Mouse (Mus musculus) megakaryocyte-erythroid progenitor cell, adult 5-6 weeks (primary cell): ENCODE results near the gene 4930451I11Rik. TPM values are rescaled to one million over a fixed set of nuclear protein-coding genes. Genes with fewer than 3 reads are reported as not detected.

ENCODE experiments used
- ATAC-seq: replicated peaks from 2 replicates; pipeline ENCODE4 v1.8.0; 2016; ENCODE audit warnings: mild to moderate bottlenecking, inconsistent platforms; ENCODE audit not compliant: severe bottlenecking, poor library complexity, low FRiP score, low TSS enrichment
- total RNA-seq, 2 experiments: library from RNA; stranded (forward) in 1 of 2; stranded (reverse) in 1 of 2; fragments of 200-1000, 215-1000 nt in 1 of 2; fragments of >200 nt in 1 of 2; fragmentation: Nextera tagmentation in 1 of 2; gene quantifications; 2 replicates each; pipeline ENCODE4 v1.2.3; 2014 to 2017

The 4930451I11Rik gene
- total RNA-seq (2014; fragmentation: Nextera tagmentation), result not detected in 2 replicates
- total RNA-seq (2017), result not detected in 2 replicates

DNA sequence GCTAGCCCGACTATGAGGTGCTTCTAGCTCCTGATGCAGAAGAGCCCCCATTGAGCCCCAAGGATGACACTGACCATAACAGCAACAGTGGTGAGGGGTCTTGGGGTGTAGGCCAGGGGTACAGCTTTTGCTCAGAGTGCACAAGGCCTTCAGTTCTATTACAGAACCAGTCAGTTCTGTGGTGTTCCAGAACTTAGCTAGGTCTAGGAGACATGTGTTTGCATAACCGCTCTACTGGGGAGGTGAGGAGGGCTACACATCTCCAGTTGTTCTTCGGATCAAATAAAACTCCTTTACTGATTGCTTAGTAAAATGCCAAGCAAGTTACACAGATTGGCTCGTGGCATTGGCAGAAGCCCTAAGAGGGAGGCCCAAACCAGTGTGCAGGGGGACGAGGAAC, at the start of gene 4930451I11Rik:
4930451I11Rik (minus strand) TSS at position 101 of the 400 bp plus-strand sequence.
- ATAC-seq, result no peak

DNA sequence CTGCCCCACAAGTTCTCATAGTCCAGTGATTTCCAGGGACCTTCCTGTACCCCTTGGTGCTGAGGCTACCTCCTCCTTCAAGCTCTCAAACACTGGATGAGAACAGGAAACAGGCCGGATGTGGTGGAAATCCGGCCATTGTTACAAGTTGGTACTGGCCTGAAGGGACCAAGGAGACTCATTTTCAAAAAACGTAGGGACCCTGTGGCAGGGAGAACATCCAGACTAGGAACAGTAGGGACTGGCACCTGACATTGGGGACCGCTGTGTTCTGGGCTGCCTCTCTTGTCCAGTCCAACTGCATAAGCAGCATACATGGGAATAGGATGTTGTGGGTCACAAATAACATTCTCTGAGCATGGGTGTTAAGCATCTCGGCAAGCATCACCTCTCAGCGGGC, 49.6 kb upstream of the 4930451I11Rik start:
- ATAC-seq, result no peak

DNA sequence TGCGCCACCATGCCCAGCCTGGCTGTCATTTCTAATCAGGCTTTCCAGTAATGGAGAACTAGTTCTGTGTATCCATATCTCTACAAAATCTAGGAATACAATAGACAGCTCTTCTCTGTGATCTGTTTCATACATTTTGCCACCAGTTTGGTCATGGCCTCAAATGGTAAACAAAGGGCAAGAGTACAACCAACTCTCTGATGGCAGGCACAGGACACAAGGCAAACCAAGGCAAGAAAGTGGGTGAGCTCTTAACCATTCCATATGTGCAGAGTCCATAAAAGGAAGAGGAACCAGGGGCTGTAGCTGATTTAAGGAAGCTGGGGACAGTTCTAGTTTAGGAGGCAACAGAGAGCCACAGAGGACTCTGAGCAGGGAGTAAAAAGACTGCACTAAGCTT, 45.8 kb upstream of the 4930451I11Rik start:
- no peak for ATAC-seq

DNA sequence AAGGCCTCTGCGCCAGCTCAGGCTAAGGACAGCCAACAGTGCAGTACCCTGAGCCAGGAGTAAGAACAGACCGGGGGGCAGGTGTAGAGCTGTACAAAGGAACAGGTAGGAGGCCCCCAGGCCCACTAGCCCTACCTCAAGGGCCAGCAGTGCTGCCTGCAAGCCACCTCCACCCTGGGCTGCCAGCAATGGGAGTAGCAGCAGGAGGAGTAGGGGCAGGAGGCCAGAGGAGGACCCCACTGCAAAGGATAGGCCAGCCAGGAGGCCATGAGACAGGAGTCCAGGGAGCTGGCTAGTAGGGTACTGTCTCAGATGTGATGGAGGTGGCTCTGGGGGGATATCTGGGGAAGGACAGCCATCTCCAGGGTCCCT, 39.1 kb upstream of the 4930451I11Rik start:
- ATAC-seq, result no peak

DNA sequence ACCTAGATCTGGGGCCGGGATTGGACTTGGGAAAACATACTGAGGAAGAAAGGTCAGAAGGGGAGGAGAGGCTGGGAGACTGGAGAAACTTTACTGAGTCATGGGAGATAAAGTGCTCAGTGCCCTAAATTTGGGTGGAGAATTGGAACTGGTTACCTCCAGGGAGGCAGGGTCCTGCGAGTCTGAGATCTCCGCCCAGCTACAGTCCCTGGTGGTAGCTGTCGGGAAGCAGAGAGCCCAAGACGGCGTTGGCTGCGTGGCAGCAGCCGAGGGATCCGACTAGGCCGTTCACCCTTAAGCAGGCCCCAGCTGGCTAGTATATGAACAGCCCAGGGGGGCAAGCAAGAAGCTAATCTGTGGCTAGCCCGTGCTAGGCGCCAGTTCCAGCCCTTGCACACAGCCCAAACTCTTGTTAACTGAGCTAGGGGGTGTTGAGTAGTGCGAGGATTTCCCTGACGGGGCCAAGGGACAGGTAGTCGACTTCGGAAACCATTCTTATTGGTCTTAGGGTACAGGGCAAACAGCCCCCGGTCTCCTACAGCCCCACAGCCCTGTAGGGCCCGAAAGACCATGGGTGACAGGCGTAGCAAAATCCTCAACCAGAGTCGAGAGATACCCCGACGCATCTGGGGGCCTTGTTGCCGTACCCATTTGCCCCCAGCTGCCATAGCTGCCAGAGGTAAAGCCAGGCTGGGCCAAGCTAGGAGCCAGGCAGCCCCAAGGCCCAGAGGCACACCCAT, 38.5 kb upstream of the 4930451I11Rik start:
- ATAC-seq, result no peak

DNA sequence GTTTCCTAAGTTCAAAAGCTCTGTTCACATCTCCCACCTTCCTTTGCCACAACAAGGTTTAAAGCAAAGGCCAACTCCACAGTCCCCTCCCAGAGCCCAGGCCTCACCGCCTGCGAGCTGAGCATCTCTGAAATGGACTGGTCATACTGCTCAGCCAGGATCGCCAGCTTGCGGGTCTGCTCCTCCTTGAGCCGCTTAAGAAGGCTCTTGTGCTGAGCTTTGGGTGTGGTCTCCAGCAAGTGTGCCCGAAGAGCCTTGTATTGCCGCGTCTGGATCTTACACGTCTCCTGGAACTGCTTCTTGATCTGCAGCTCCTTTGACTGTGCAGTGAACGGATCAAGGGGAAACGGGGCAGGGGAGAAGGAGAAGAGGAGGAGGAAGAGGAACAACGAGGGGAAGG, 36.6 kb upstream of the 4930451I11Rik start:
- ATAC-seq, result no peak

DNA sequence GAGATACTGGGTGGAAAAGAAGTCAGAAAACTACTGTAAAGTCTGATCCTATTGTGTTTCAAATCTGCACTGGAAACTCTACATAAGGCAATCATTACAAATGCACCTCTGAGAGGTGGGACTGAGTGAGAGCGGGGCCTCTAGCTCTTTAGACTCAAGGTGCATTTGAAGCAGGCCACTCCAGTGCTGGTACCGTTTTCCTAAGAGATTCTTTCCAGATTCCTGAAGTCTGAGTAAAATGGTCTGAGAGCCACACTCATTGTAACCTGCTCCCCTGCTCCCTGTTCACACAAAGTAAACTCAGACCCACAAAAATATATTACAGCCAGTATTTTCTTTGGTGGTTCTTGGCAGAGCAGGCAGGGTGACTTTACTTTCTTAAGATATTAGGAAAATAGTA, 36.1 kb upstream of the 4930451I11Rik start:
- no peak for ATAC-seq

DNA sequence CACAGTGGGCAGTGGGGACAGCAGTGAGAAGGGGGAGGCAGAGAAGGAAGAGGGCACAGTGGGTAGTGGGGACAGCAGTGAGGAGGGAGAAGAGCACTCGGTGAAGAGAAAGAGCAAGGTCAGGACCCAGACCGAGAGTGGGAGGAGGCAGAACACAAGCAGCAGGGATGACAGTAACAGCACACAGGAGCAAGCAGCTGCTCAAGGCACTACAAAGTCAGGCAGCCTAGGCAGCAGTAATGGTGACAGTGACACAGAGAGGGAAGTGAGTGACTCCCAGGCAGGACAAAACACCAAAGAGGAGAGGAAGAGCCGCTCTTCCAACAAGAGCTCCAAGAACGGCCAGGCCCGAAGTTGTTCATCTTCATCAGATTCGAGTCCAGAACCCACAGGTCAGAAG, 32.4 kb upstream of the 4930451I11Rik start:
- ATAC-seq, result no peak

DNA sequence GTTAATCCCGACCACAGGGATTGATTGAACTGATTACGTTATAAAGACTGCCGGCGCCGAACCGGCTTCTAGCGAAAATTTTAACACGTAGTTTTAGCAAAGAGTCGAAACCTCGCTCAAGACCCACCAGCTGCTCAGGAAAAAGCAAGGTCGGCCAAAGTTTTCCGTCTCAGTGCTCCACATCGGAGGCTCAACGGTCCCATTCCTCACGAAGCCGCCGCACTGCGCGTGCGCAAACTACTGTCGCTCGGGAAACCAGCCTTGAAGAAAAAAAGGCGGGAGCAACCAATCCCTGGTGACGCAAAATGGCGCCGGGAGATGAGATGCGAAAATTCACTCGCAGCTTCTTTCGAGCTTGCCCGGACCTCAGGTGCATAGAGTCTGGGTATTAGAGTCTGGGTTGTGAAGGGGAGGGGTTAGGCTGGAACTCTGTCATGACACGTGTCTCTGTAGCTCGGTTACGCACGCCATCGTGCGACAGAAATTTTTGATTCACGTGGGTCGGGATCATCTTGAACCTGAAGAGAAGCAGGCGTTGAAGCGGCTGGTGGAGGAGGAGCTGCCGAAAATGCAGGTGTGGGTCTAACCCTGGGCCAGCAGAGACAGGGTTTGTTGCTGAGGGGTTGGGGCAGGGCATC, 30.8 kb upstream of the 4930451I11Rik start, which contains the start of gene Ino80e:
Ino80e (minus strand) TSS at position 231 of the 638 bp plus-strand sequence.
- ATAC-seq, result peak; percentile 68

DNA sequence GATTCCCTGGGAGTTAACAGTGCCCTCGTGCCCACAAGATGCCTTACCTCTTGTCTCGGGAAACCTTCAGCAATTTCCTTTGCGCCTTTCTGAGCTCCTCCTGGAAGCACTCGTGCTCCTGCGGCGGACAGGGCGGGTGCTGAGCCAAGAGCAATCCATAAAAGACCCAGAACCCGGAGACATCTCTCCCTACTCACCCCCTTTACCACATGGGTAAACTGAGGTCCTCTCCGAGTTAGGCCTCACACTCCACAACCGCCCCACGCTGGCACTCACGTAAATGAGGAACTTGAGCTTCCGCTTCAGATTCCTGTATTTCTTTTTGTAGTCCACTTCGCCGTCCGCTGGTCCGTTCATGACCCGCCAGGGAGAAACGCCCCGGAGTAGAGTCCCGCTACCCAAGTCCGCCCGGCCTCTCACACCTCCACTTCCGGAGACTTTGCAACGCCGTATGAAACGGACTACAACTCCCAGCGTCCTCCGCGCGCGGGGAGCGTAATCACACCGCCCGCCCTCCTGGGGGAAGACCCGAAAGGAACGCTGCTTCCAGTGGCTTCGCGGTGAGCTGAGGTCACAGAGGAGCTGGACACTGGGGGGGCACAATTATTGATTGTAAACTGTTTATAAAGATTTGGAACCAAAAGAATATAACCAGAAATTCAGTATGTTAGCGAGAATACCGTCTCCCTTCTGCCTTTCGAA, 30.1 kb upstream of the 4930451I11Rik start, which contains the start of gene Hirip3:
Hirip3 (plus strand) TSS at position 544 of the 702 bp plus-strand sequence.
- ATAC-seq, result peak; percentile 84

DNA sequence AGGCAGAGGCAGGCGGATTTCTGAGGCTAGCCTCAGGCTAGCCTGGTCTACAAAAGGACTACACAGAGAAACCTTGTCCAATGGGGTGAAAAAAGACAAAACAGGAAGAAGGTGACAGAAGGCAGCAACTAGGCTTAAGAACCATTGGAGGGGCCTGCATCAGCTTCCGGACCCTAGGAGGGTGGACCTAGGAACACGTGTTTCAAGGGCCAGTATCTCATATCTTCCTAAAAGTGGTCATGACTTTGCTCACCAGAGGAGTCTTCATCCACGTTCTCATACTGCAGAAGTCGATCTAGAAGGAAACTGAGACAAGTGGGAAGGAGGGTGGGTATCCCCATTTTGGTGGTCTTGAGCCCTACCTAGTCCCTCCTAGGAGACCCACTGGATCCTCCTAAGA, 29.5 kb upstream of the 4930451I11Rik start:
- no peak for ATAC-seq

DNA sequence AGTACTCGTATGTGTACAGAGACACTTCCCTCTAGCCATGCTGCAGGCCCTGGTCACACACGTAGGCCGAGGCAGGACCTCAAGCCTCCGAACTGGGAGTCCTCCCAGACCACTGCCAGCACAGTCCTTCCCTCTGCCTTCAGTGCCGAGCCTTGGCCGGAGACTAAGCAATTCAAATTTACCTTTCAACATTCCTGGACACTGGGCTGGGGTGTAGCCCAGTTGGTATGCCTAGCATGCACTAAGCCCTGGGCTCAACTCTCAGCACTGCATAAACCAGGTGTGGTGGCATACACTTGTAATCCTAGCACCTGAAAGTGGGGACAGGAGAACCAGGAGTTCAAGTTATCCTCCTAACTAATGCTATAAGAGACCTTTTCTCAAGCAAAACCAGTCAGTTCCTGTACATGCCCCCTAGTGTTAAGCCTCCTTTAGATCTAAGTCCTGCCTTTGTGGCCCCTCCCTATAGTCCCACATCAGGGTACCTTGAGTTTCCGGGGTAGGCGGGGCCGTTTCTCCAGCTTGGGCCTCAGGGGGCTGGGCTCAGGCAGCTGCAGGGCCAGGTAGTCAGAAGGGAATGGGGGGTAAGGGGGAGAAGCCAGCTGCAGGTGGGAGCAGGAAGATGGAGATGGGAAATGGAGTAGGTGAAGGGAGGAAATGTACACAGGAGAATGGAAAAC, 25.4 kb upstream of the 4930451I11Rik start:
- no peak for ATAC-seq

DNA sequence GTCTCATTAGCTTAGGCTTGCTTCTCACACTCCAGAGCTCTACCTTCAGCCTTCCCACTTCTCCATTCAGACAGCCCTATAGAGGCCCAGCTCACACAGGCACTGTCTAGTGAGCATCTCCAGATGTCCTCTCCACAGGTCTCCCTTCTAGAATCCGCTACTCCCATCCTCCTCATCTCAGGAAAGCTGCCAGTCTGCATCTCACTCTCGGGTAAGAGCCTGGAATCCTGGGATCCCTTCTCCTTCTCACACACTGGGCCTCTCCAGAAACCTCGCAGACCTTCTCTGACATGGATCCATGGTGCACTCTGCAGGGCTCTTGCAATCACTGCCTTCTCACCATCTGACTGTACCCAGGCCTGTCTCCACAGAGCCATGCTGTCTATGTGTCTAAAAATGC, 24.2 kb upstream of the 4930451I11Rik start:
- ATAC-seq, result no peak

DNA sequence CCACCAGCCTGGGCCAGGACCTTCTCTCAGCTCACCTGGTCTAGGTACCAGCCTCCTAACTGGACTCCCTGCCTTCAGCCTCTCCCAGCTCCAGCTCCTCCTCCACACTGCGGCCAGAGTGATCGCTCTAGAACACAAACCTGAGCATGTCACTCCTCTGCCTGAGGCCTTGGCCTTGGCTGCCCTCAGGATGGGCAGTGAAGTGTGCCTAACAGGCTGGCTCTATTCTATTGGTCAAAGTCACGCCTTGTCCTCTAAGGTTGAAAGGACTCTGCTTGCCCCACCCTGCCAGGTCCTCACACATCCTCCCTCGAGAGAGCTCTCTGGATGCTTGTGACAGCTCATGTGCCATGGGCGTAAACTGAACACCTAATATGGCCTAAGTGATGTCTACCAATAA, 22.0 kb upstream of the 4930451I11Rik start:
- ATAC-seq, result no peak

DNA sequence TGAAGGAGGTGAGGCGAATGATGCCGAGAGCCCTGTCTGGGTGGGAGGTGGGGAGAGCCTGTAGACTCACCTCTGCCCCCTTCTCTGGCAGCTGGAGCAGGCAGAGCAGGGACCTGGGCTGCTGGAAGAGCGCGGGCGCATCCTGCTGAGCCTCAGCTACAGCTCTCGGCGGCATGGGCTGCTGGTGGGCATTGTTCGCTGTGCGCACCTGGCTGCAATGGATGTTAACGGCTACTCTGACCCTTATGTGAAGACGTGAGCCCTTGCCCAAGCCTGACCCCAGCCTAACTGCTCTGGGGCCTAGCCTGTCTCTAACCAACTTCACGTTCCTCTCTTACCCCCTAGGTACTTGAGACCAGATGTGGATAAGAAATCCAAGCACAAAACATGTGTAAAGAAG, 19.8 kb upstream of the 4930451I11Rik start:
- no peak for ATAC-seq

DNA sequence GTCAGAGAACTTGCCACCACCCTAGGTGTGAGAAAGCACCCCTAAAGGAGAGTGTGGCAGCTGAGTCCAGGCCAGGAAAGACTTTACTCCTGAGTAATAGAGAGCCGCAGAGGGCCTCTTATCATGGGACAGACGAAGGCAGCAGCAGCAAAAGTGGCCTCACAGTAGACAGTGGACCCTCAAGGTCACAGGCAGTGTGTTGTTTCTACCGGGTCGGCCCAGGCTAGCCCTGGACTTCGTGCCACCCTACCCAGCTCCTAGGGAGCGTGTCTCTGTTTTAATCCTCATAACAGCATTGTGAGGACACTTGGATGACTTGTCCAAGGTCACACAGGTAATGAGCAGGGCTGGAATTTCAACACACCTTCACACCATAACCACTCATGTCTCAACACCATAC, 18.7 kb upstream of the 4930451I11Rik start:
- ATAC-seq, result no peak

DNA sequence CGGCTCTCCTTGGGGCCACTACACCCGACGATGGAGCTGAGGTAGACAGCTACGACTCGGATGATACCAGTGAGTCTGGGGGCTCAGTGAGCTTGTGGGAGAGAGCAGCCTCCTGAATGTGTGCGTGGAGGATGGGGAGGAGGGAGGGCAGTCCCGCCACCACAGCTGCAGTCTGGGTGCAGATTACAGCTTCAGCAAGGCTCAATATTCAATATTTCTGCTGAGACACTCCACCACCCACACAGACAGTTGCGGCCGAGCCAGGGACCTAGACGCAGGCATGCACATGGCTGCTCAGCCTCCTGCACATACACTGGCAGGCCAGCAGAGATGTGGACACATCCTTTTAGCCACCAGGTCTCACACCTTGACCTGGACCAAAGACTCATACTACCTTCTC, 17.4 kb upstream of the 4930451I11Rik start:
- ATAC-seq, result no peak

DNA sequence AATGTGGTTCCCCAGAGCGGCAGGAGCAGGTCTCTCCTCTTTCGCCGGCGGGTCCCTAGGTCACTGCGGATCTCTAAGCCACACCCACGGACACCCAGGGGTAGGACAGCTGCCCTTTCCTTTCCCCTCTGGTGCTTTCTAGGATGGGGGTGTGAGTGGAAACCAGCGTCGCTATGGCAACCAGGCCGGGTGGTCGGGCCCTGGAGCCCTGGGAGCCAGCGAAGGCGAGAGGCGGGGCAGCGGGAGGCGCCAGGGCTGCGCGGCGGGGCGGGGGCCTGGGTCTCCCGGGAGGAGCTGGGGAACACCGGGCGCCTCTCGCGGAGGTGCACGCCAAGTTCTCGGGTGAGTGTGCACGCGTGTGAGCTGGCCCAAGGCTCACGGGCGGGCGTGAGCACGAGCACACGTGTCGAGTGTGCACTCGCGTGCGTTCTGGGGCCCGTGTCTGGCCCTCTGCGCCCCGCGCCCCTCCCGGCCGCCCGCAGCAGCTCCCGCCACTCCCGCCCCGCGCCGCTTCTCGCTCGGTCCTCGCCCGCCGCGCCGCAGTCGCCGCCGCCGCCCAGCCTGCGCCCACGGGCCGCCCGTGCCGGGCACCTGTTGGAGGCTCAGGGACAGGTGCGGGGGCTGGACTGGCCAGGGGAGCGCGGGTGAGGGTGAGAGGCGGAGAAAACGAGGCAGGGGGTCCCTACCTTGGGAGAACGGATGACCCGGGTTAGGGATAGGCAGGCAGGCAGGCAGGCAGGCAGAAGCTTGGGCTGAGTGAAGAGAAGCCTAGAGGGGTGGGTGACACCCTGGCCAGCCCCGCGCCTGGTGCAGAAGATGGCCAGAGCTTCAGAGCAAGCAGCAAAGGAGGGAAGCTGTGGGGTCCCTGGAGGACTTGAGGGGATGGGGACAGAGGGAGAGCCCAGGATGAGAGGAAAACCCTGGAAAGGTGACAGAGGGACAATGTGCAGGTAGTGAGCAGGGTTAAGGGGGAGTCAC, 16.3 kb upstream of the 4930451I11Rik start:
- no peak for ATAC-seq

DNA sequence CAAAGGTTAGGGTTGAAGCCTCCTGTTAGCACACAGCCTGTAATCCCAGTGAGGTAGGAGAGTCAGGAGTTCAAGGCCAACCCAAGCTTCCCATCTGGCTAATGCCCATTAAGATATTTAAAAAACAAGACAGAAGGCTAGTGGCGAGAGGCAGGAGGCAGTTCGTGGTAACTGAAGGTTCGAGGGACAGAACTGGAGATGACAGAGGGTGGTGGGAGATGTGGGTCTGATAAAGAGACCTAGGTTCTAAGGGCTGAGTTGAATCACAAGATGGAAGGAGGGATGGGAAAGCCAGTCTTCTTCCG, 15.6 kb upstream of the 4930451I11Rik start, which contains the start of gene Doc2a:
Doc2a (plus strand) TSS at position 301 of the 305 bp plus-strand sequence.
- ATAC-seq, result no peak
